Mouse (Mus musculus): ENCODE data around the gene Rufy4. TPM values are rescaled to one million over a fixed set of nuclear protein-coding genes. Genes with fewer than 3 reads are reported as not detected.

Gene Rufy4
- polyA plus RNA-seq, 1 experiment from 2014 or later = 0.35 TPM

DNA sequence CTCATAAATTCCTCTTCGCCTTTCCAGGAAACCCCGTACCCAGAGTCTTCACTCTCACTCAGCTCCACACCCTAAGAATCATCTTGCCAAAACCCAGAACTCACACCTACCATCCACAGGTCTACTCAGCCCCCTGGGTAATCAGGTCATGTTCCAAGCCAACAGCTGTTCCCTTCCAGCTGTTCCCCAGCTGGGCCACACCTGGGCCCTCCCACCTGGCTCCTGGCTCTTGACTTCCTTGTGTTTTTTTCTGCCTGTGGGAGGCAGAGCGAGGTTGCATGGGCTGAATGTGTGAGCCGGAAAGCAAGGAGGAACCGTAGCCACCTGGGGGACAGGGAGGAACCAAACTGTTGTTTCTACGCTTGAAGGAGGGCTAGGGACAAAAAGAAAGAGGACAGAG, 19.1 kb upstream of the Rufy4 start:
- Histone ChIP-seq H3K4me1 (peaks cover 36% of the 10 kb centered on the region), H3K4me2 (no peak overlapping the region), H3K9ac (no peak overlapping the region), H3K9me3 (no peaks in the 10 kb centered on the region), H3K27me3 (0 out of 2 replicates have a peak, but pooled peaks cover 3% of the 10 kb centered on the region), H3K4me3 (no peak overlapping the region), H3K27ac (no peak overlapping the region), H3K36me3 (no peaks in the 10 kb centered on the region)
- no peak for ATAC-seq (ENCODE audit: insufficient number of reproducible peaks, low FRiP score, low TSS enrichment, low read depth)
- 28% methylated on average over 6 of the region's 6 CpGs for WGBS

DNA sequence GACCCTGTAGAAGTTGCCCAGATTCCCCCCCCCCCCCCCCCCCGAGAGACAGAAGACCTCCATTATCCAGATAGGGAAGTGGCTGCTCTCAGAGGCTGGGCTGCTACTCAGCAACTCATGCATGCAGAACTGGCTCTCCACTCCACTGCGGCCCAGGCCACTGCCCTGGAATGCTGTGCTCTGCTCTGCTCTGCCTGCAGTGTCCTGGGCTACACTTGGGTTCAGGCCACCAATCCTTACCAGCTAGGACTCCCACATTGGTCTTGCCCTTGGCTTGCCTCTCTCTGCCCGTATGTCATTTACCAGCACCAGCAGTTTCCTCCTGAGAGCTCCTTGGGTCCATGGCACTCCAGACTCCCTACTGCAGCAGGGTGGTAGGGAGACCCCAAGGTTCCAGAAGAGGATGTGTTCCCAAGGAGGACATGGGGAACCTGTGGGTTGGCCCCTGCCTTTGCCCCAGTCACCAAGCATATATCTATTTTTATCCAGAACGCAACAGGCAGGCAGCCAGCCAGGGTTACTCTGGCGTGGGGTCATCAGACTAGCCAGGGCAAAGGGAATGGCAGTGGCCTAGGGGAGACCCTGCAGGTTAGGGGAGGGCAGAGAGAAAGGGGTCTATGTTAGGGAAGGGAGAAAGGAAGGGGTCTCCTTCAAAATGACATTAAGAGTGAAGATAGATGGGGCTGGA, 17.3 kb upstream of the Rufy4 start:
- H3K4me3 ChIP-seq = no peak overlapping the region
- H3K4me2 ChIP-seq = no peak overlapping the region
- H3K9ac ChIP-seq = no peak overlapping the region
- no peak for ATAC-seq (ENCODE audit: insufficient number of reproducible peaks, low FRiP score, low TSS enrichment, low read depth)
- H3K36me3 ChIP-seq = no peaks in the 10 kb centered on the region
- WGBS = 67% methylated on average over 5 of the region's 5 CpGs
- H3K4me1 ChIP-seq = peaks cover 52% of the 10 kb centered on the region
- H3K9me3 ChIP-seq = no peaks in the 10 kb centered on the region
- H3K27ac ChIP-seq = no peak overlapping the region
- H3K27me3 ChIP-seq = 0 out of 2 replicates have a peak, but pooled peaks cover 3% of the 10 kb centered on the region

DNA sequence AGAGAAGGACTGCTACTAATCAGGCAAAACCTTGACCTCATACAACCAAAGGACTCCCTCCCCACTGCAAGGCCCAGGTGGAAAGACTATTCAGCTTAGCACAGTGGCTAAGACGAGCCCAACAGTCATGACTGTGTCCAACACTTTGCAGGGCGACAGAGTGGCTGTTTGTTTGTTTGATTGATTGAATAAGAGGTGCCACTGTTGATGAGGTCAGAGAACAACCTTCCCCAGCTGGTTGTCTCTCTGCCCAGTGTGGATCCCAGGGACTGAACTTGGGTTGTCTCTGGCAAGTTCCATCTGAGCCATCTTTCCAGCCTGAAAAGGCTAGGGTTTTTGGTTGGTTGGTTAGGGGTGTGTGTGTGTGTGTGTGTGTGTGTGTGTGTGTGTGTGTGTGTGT, 15.7 kb upstream of the Rufy4 start:
- Histone ChIP-seq H3K9me3 (no peaks in the 10 kb centered on the region), H3K36me3 (no peaks in the 10 kb centered on the region), H3K27ac (no peak overlapping the region), H3K4me1 (peaks cover 41% of the 10 kb centered on the region), H3K4me2 (no peak overlapping the region), H3K4me3 (no peak overlapping the region), H3K27me3 (0 out of 2 replicates have a peak, but pooled peaks cover 3% of the 10 kb centered on the region), H3K9ac (no peak overlapping the region)
- ATAC-seq (ENCODE audit: insufficient number of reproducible peaks, low FRiP score, low TSS enrichment, low read depth) = no peak
- 59% methylated on average over 2 of the region's 2 CpGs for WGBS

DNA sequence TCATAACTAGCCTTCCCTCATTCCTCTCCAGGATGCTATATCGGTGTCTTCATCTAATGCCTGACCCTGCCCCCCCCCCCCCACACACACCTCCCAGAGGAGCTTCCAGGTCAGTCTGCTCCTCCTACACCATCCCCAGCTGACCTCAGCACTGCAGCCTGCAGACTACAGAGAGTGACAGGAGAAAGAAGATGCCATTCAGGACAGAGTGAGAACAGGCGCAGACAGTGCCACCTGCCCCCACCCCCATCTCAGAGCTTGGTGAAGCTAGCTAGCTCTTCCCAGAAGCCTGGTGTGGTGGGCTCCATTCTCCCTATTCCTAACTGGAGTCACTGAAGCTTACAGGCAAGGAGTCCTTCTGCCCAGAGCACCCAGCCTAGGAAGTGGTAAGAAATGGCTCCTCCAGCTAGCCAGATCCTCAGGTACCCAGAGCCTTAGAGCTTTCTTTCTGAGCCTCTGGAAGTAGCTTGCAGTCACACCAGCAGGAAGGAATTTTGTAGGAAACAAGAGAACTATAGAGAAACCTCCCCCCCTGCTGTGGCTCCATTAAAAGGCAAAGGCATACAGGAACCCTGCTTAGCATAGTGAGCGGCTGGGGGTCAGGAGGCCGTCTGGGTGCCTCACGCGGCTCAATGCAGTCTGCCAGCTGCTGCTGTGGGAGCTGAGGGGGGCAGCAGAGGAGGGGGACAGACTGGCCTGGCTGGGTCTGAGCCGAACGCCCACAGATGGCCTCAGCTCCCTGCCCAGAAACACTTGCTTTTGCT, 14.2 kb upstream of the Rufy4 start:
- no peak overlapping the region for H3K4me3 ChIP-seq
- H3K4me1 ChIP-seq = peaks cover 32% of the 10 kb centered on the region
- no peak overlapping the region for H3K9ac ChIP-seq
- H3K9me3 ChIP-seq = no peaks in the 10 kb centered on the region
- peak; percentile 15; the same call in 1 of the 2 replicates for ATAC-seq (ENCODE audit: insufficient number of reproducible peaks, low FRiP score, low TSS enrichment, low read depth)
- H3K27me3 ChIP-seq = 0 out of 2 replicates have a peak, but pooled peaks cover 3% of the 10 kb centered on the region
- no peak overlapping the region for H3K4me2 ChIP-seq
- H3K27ac ChIP-seq = peak overlapping the region; percentile 33; the same call in 1 of the 2 replicates
- H3K36me3 ChIP-seq = no peaks in the 10 kb centered on the region
- WGBS = 16% methylated on average over 8 of the region's 8 CpGs

DNA sequence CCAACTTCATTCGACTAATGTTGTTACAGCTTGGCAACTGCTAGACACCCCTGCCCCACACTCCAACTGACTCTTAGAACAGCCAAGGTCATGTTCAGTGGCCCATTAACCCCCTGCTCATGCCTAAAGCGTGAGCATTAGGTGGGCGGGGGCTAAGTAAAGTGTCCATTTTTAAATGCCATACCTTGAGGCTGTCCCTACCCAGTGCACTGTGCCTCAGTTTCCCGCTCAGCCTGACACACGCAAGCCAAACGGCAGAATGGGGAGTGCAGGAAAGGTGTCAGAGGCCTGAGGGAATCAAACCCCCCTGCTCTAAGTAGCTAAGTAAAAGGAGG, 13.7 kb upstream of the Rufy4 start:
- Histone ChIP-seq H3K27me3 (0 out of 2 replicates have a peak, but pooled peaks cover 3% of the 10 kb centered on the region), H3K4me2 (no peak overlapping the region), H3K9me3 (no peaks in the 10 kb centered on the region), H3K27ac (0 out of 2 replicates have a peak overlapping the region, but pooled peaks have one; percentile 33), H3K4me1 (peaks cover 26% of the 10 kb centered on the region), H3K36me3 (no peaks in the 10 kb centered on the region), H3K4me3 (no peak overlapping the region), H3K9ac (no peak overlapping the region)
- WGBS = 35% methylated on average over 6 of the region's 6 CpGs
- ATAC-seq (ENCODE audit: insufficient number of reproducible peaks, low FRiP score, low TSS enrichment, low read depth) = peak; percentile 2; the same call in 1 of the 2 replicates

DNA sequence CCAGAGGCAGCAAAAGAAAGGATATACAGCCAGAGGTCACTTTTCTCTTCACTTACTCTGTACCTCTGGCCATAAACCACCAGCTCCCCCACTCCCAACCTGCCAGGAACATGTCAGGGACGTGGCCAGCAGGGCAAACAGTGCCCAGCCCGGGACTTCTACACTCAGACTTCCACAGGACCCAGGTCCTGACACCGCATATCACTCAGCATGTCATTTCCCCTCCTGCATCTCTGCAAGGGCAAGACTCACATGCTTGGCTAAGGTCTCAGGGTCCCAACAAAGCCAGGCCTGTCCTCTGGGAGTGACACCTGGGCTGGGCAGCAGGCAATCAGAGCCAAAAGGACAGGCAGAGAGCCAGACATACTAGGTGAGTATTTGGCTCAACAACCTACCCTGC, 12.3 kb upstream of the Rufy4 start:
- H3K4me1 ChIP-seq = peaks cover 26% of the 10 kb centered on the region
- H3K9ac ChIP-seq = no peak overlapping the region
- H3K27me3 ChIP-seq = 0 out of 2 replicates have a peak, but pooled peaks cover 3% of the 10 kb centered on the region
- WGBS = 46% methylated on average over 3 of the region's 3 CpGs
- H3K4me2 ChIP-seq = no peak overlapping the region
- H3K27ac ChIP-seq = no peak overlapping the region
- H3K36me3 ChIP-seq = no peaks in the 10 kb centered on the region
- H3K4me3 ChIP-seq = no peak overlapping the region
- ATAC-seq (ENCODE audit: insufficient number of reproducible peaks, low FRiP score, low TSS enrichment, low read depth) = no peak
- no peaks in the 10 kb centered on the region for H3K9me3 ChIP-seq

DNA sequence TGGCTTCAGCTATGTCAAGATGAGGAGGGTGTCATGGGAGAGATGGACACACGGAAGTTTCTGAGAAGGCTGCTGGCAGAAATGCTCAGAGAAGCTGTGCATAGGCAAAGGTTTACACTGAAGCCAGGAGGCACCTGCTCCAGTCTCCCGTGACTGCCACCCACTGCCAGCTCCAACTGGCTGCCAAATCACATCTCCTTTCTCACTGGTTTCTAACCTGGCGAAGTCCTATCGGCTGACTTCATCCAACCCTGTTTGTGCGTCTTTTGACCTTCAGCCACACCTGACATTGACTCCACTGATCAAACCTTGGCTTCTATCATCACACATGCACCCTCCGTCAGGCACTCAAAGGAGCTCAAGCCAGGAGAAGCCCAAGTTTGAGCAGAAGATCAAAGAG, 7.5 kb upstream of the Rufy4 start:
- ATAC-seq (ENCODE audit: insufficient number of reproducible peaks, low FRiP score, low TSS enrichment, low read depth) = no peak
- WGBS = 80% methylated on average over 6 of the region's 6 CpGs
- H3K9me3 ChIP-seq = no peaks in the 10 kb centered on the region

DNA sequence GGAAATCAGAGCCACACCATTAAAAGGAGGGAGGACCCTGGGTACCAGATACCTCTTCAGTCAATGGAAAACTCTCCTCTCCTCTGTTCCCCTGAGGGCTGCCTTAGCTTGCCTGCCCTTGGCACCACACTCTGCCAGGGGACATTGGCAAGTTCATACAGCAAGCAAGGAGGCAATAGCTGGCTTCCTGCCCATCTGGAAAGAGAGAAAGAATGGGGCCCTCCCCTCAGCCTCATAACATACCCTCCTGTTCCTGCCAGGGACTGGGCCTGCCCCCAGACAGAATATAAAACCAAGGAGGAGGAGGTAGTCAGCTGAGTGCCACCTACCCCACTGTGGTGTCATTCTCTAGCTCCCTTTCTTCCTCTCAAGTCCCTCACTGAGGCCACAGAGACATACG, 6.2 kb upstream of the Rufy4 start:
- H3K9ac ChIP-seq = no peak overlapping the region
- H3K36me3 ChIP-seq = no peaks in the 10 kb centered on the region
- peaks cover 23% of the 10 kb centered on the region for H3K4me1 ChIP-seq
- no peak overlapping the region for H3K27ac ChIP-seq
- H3K27me3 ChIP-seq = peaks cover 15% of the 10 kb centered on the region; the same call in 1 of the 2 replicates
- ATAC-seq (ENCODE audit: insufficient number of reproducible peaks, low FRiP score, low TSS enrichment, low read depth) = no peak; the same call in 1 of the 2 replicates
- no peak overlapping the region for H3K4me2 ChIP-seq
- H3K9me3 ChIP-seq = no peaks in the 10 kb centered on the region
- WGBS = 94% methylated on average over 1 of the region's 1 CpGs
- H3K4me3 ChIP-seq = no peak overlapping the region

More for the DNA sequence above, 7.5 kb upstream of the Rufy4 start:
- no peak overlapping the region for H3K27ac ChIP-seq
- no peak overlapping the region for H3K4me3 ChIP-seq
- H3K36me3 ChIP-seq = no peaks in the 10 kb centered on the region
- H3K27me3 ChIP-seq = peaks cover 7% of the 10 kb centered on the region; the same call in 1 of the 2 replicates
- H3K4me1 ChIP-seq = peaks cover 26% of the 10 kb centered on the region
- H3K4me2 ChIP-seq = no peak overlapping the region
- no peak overlapping the region for H3K9ac ChIP-seq

DNA sequence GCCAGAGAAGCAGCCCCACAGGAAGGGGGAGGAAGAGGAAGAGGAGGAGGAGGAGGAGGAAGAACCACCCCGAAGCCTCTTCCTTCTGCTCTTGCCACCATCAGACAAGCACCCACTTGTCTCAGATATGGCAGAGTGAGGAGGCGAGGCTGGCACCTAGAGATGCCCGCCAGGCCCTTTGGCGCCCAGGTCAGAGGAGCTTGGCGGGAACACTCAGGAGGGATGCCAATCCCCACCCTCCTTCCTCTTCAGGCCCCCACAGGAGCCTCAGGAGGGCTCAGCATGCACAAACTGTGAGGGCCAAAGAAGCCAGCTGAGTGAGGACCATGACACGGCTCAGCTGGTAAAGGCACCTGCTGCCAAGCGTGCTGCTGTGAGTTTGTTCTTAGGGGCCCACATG, 4.2 kb upstream of the Rufy4 start:
- H3K27me3 ChIP-seq = peaks cover 24% of the 10 kb centered on the region; the same call in 1 of the 2 replicates
- no peaks in the 10 kb centered on the region for H3K9me3 ChIP-seq
- WGBS = 80% methylated on average over 7 of the region's 7 CpGs
- peaks cover 36% of the 10 kb centered on the region for H3K4me1 ChIP-seq
- no peak overlapping the region for H3K4me2 ChIP-seq
- H3K36me3 ChIP-seq = no peaks in the 10 kb centered on the region
- H3K4me3 ChIP-seq = no peak overlapping the region
- ATAC-seq (ENCODE audit: insufficient number of reproducible peaks, low FRiP score, low TSS enrichment, low read depth) = no peak
- no peak overlapping the region for H3K27ac ChIP-seq
- no peak overlapping the region for H3K9ac ChIP-seq

DNA sequence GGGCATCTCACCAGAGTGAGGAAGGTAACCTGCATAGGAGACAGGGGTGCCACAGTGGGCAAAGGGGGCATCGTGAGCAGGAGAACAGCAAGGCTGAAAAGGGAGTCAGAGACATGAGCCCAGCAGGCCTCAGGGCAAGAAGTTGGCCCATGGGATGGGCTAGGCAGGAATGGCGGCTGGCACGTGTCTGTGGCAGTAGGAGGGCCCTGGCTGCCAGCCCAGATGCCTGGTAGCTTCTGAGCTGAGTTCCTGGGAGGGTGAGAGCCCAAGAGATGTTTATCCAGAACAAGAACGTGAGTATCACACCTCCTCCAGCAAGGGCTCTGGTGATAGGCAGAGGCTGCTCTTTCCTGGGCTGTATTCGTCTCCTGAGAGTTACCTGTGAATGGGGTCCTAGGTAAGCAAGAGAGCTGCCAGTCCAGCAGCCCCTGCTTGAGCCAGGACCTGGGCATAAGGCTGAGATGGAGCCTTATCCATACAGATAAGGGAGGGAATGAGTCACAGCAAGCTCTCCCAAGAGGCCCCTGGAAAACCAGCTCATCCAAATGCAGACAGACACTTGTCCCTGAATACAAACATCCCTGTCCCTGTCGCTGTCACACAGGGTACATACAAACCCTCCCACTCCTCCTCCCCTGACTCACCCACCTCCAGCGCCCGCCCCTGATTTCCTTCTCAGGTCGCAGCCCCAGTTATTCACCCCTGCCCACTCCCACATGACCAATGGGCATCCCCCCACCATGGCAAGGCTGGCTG, 3.3 kb upstream of the Rufy4 start:
- H3K4me3 ChIP-seq = no peak overlapping the region
- H3K27me3 ChIP-seq = peaks cover 27% of the 10 kb centered on the region; the same call in 1 of the 2 replicates
- H3K4me1 ChIP-seq = peaks cover 36% of the 10 kb centered on the region
- no peak overlapping the region for H3K4me2 ChIP-seq
- no peak overlapping the region for H3K9ac ChIP-seq
- no peaks in the 10 kb centered on the region for H3K36me3 ChIP-seq
- no peaks in the 10 kb centered on the region for H3K9me3 ChIP-seq
- no peak overlapping the region for H3K27ac ChIP-seq
- WGBS = 47% methylated on average over 9 of the region's 9 CpGs
- ATAC-seq (ENCODE audit: insufficient number of reproducible peaks, low FRiP score, low TSS enrichment, low read depth) = no peak

DNA sequence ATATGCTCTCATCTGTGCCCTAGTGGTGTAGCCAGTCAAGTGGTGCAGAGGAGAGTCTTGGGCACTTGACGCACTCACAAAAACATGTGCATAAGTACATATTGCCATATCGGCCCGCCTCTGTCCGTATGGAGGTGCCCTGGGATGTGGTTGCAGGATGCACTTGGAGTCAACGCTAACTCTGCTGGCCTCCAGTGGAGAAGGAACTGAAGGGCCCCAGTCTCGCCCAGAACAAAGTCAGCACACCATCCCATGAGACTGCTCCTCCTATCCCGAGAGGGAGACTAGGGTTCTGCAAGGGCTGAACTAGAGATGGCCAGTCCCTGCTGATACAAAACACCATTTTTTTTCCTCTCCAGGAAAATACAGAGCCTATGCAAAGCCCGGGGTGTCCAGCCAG, 2.1 kb upstream of the Rufy4 start:
- Histone ChIP-seq H3K27ac (no peak overlapping the region), H3K4me3 (no peak overlapping the region), H3K9ac (no peak overlapping the region), H3K4me2 (no peak overlapping the region), H3K27me3 (peaks cover 27% of the 10 kb centered on the region; the same call in 1 of the 2 replicates), H3K4me1 (peaks cover 36% of the 10 kb centered on the region), H3K9me3 (no peaks in the 10 kb centered on the region), H3K36me3 (no peaks in the 10 kb centered on the region)
- 67% methylated on average over 8 of the region's 8 CpGs for WGBS
- no peak for ATAC-seq (ENCODE audit: insufficient number of reproducible peaks, low FRiP score, low TSS enrichment, low read depth)

All from limb, embryonic 15.5 days (tissue).